Mouse (Mus musculus) myocyte (in vitro differentiated cells): Measurements from ENCODE around the gene Serpind1.

Source experiments
- E2F4 ChIP-seq: IDR thresholded peaks from one replicate; pipeline ENCODE4 v1.6.1; 2011; ENCODE audit warnings: mild to moderate bottlenecking, control low read depth, moderate library complexity; ENCODE audit not compliant: insufficient read depth
- MAX ChIP-seq: IDR thresholded peaks from one replicate; pipeline ENCODE4 v1.6.1; 2011; ENCODE audit warnings: low read depth, mild to moderate bottlenecking, control low read depth
- MYOG ChIP-seq, 3 experiments: IDR thresholded peaks; one replicate each; pipeline ENCODE4 v1.6.1; 2011; ENCODE audit warnings: control low read depth in 2 of 3, low read depth in 2 of 3, mild to moderate bottlenecking in 2 of 3; ENCODE audit not compliant: insufficient read length in 2 of 3, control insufficient read depth in 1 of 3, insufficient read depth in 1 of 3
- POLR2A ChIP-seq: IDR thresholded peaks from one replicate; pipeline ENCODE4 v1.6.1; 2011; ENCODE audit warnings: low read depth, mild to moderate bottlenecking, control low read depth, moderate library complexity; ENCODE audit not compliant: insufficient read length
- POLR2AphosphoS2 ChIP-seq: IDR thresholded peaks from one replicate; pipeline ENCODE4 v1.6.1; 2011; ENCODE audit warnings: low read depth, control low read depth; ENCODE audit not compliant: insufficient read length
- REST ChIP-seq: IDR thresholded peaks from one replicate; pipeline ENCODE4 v1.6.1; 2011; ENCODE audit warnings: mild to moderate bottlenecking, control low read depth, moderate library complexity; ENCODE audit not compliant: insufficient read depth, insufficient read length
- TCF12 ChIP-seq: IDR thresholded peaks from one replicate; pipeline ENCODE4 v1.6.1; 2011; ENCODE audit warnings: mild to moderate bottlenecking, control low read depth; ENCODE audit not compliant: poor library complexity, insufficient read depth, severe bottlenecking
- TCF3 ChIP-seq: IDR thresholded peaks from one replicate; pipeline ENCODE4 v1.6.1; 2011; ENCODE audit warnings: low read depth, control low read depth; ENCODE audit not compliant: insufficient read length
- USF1 ChIP-seq: IDR thresholded peaks from one replicate; pipeline ENCODE4 v1.6.1; 2011; ENCODE audit warnings: low read depth, mild to moderate bottlenecking, control low read depth, moderate library complexity

GRCm38 (mm10) chr16:17345813-17346155, 14.6 kb downstream of the Serpind1 start:
- TF ChIP-seq REST (no peak), E2F4 (no peak), POLR2A (no peak), USF1 (no peak), TCF12 (no peak), MAX (no peak), MYOG (IDR thresholded peaks at IDR 0.05; ENCODE audit: control insufficient read depth in 1 of 3, insufficient read depth in 1 of 3, insufficient read length in 2 of 3, low read depth in 2 of 3) (no peak), TCF3 (no peak), POLR2AphosphoS2 (no peak)
